Mouse (Mus musculus) intestine, embryonic 14.5 days (tissue): ENCODE measurements around the gene Clstn3. TPM values are rescaled to one million over a fixed set of nuclear protein-coding genes. Genes with fewer than 3 reads are reported as not detected.
"Not testable (repeated sequence)": the region's sequence is repeated elsewhere in the genome, so short reads cannot be mapped to it uniquely, and the experiment has no call there.

ENCODE experiments used
- ATAC-seq: fragments of 200-750 bp; cut with Nextera tagmentation; replicated peaks from 2 replicates; pipeline ENCODE4 v1.8.0; 2017; ENCODE audit warnings: low read depth, moderate number of reproducible peaks, moderate TSS enrichment, moderate library complexity; ENCODE audit not compliant: low FRiP score, low TSS enrichment
- DNase-seq: peaks from one replicate; pipeline ENCODE4 v3.0.0-alpha.2; 2018; ENCODE audit warnings: low spot score
- H3K27ac ChIP-seq: fragments of 300-500 bp; sonication (generic); 2 replicates; pipeline ENCODE4 v1.5.1; 2014; ENCODE audit warnings: low read depth, mild to moderate bottlenecking, control low read depth
- H3K27me3 ChIP-seq: fragments of 300-500 bp; sonication (generic); replicated peaks from 2 replicates; pipeline ENCODE4 v1.6.1; 2014; ENCODE audit warnings: low read length, control low read depth; ENCODE audit not compliant: control insufficient read depth, insufficient read depth
- H3K36me3 ChIP-seq: fragments of 300-500 bp; sonication (generic); 2 replicates; pipeline ENCODE4 v1.6.1; 2014; ENCODE audit warnings: low read length, control low read depth; ENCODE audit not compliant: control insufficient read depth, insufficient read depth
- H3K4me1 ChIP-seq: fragments of 300-500 bp; sonication (generic); replicated peaks from 2 replicates; pipeline ENCODE4 v1.6.1; 2014; ENCODE audit warnings: low read length, control low read depth, mixed read lengths; ENCODE audit not compliant: control insufficient read depth, insufficient read depth
- H3K4me2 ChIP-seq: fragments of 300-500 bp; sonication (generic); 2 replicates; pipeline ENCODE4 v1.6.1; 2014; ENCODE audit warnings: low read length
- H3K4me3 ChIP-seq: fragments of 300-500 bp; sonication (generic); 2 replicates; pipeline ENCODE4 v1.5.1; 2014; ENCODE audit warnings: low read depth, low read length, control low read depth, mixed read lengths
- H3K9ac ChIP-seq: fragments of 300-500 bp; sonication (generic); 2 replicates; pipeline ENCODE4 v1.6.1; 2014; ENCODE audit warnings: mild to moderate bottlenecking, low read length
- H3K9me3 ChIP-seq: fragments of 300-500 bp; sonication (generic); 2 replicates; pipeline ENCODE4 v1.6.1; 2016; ENCODE audit warnings: low read length, control low read depth; ENCODE audit not compliant: control insufficient read depth
- WGBS: fragments of 180-500 bp; shearing (Covaris S2); extraction: QIAGEN DNeasy Blood & Tissue Kit; methylation state at CpG from one replicate; pipeline ENCODE4 v1.1.7; 2014; 5-methylcytosine and 5-hydroxymethylcytosine counted together
- polyA plus RNA-seq: library from polyadenylated mRNA; unstranded; fragments of >200 nt; fragmentation: Nextera tagmentation; extraction: Ambion mirVana; gene quantifications from 2 replicates; pipeline ENCODE4 v1.2.1, GENCODE M21; 2014

Clstn3 gene
- polyA plus RNA-seq, 1 experiment from 2014 or later, result 4.7 TPM

DNA sequence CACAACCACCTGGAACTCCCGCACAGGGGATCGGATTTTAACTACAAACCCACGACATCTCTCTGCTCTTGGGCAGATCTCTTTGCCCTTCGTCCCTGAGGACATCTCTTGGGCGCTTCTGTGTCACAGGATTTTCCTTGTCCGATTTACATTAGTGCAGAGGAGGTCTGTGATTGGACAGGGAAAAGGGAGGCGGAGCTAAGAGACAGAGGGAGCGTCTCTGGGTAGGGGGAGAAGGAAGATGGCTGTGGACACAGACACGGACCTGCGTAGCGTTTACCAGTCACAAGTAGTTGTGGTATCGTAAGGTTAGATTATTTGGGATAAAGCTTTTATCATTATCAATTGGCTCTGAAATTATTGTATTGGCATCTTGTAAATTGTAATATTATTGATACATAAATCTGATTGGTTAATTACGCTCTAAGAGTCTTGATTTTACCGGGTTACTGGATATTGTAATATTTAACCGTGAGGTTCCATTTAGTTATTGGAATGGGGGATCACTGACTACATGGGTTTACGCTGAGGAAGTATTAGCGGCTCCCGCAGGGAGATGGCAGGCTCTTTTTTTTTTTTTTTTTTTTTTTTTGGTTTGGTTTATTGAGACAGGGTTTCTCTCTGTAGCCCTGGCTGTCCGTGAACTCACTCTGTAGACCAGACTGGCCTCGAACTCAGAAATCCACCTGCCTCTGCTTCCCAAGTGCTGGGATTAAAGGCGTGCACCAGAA is 21.0 kb upstream of the Clstn3 start:
- Histone ChIP-seq H3K4me1 (no peaks in the 10 kb centered on the region), H3K27ac (no peak overlapping the region), H3K4me2 (peak overlapping the region; percentile 33), H3K36me3 (no peaks in the 10 kb centered on the region), H3K4me3 (peak overlapping the region; percentile 2; the same call in 1 of the 2 replicates), H3K9ac (no peak overlapping the region), H3K9me3 (no peaks in the 10 kb centered on the region), H3K27me3 (no peaks in the 10 kb centered on the region)
- WGBS, result 31% methylated on average over 21 of the region's 21 CpGs
- no peak for DNase-seq
- 0 out of 2 replicates have a peak, but pooled peaks have one; percentile 58 for ATAC-seq

DNA sequence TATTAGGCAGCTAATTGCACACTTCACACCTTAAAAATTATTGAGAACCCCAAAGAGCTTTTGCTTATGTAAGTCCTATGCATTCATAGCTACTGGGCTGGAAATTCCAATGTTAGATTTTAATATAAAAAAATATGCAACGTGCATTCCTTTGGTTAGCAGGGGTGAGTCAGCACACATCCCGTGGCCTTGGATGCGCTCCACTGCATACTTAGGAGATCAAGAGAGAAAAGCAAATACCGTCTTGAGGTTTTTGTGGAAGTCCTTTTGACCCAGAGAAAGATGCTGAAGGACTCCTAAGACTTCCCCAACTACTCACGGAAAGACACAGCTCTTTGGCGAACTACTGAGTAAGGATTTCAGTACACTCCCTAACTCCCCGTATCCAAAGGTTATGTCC is 20.3 kb upstream of the Clstn3 start:
- Histone ChIP-seq H3K27me3 (no peaks in the 10 kb centered on the region), H3K27ac (no peak overlapping the region), H3K4me3 (no peak overlapping the region), H3K9ac (no peak overlapping the region), H3K36me3 (no peaks in the 10 kb centered on the region), H3K4me2 (peak overlapping the region; percentile 33), H3K4me1 (no peaks in the 10 kb centered on the region), H3K9me3 (no peaks in the 10 kb centered on the region)
- WGBS, result 78% methylated on average over 7 of the region's 7 CpGs
- no peak for ATAC-seq
- DNase-seq, result no peak

DNA sequence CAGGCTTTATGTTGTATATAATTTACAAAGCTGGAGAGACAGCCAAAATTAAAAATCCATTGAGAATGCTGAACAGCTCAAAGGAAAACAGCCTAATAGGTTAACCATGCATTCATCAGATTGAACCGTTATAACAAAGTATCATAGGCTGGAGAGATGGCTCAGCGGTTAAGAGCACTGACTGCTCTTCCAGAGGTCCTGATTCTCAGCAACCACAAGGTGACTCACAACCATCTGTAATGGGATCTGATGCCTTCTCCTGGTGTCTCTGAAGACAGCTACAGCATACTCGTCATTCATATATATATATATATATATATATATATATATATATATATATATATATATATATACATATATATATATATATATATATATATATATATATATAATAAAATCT is 19.2 kb upstream of the Clstn3 start:
- H3K27me3 ChIP-seq, ATAC-seq, H3K4me1 ChIP-seq, DNase-seq, H3K36me3 ChIP-seq, H3K27ac ChIP-seq, H3K9me3 ChIP-seq, H3K9ac ChIP-seq, H3K4me3 ChIP-seq, H3K4me2 ChIP-seq: not testable (repeated sequence)
- WGBS, result 90% methylated on average over 3 of the region's 3 CpGs

DNA sequence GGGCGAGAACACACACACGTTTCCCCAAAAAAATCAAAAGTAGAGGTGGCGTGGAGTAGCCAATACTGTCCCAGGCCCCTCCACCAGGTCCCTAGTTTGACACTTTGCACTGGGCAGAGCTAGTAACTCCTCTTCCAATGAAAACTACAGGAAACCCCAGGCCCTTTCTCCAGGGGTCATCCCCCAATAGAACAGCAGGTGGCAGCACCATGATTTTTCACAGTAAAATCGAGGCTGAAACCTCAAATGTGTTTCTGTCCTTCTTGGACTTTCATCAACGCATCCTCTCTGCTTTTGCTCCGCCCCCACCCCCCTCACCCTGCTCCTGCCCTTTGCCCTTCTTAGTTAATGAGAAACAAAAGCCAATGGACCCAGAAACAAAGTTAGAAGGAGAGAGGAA is 17.0 kb upstream of the Clstn3 start:
- H3K27ac ChIP-seq, result no peak overlapping the region
- H3K4me3 ChIP-seq, result no peak overlapping the region
- no peak overlapping the region for H3K9ac ChIP-seq
- H3K4me1 ChIP-seq, result no peaks in the 10 kb centered on the region
- DNase-seq (peak; percentile 86), ATAC-seq (0 out of 2 replicates have a peak, but pooled peaks have one; percentile 20)
- no peaks in the 10 kb centered on the region for H3K9me3 ChIP-seq
- 25% methylated on average over 6 of the region's 6 CpGs for WGBS
- no peaks in the 10 kb centered on the region for H3K27me3 ChIP-seq
- H3K36me3 ChIP-seq, result no peaks in the 10 kb centered on the region
- H3K4me2 ChIP-seq, result no peak overlapping the region

DNA sequence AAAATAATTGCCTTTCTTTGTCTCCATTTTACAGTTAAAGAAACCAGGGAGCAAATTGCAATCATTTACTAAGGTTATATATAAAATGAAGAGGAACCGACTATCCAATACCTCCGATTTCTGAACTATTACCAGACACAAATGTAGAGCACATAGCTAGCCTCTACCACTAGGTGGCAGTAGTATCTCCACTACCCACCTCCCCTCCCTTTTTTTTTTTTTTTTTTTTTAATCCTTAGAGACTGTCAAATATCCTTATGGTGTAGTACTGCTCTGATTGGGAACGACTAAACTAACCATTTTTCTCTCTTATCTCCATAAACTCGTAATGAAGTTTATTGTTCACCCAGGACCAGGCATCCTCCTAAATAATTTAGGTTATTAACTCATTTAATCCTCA is 15.7 kb upstream of the Clstn3 start:
- no peaks in the 10 kb centered on the region for H3K36me3 ChIP-seq
- H3K9ac ChIP-seq, result no peak overlapping the region
- ATAC-seq, result no peak
- H3K4me2 ChIP-seq, result no peak overlapping the region
- no peak for DNase-seq
- H3K9me3 ChIP-seq, result no peaks in the 10 kb centered on the region
- H3K27ac ChIP-seq, result no peak overlapping the region
- no peaks in the 10 kb centered on the region for H3K4me1 ChIP-seq
- H3K4me3 ChIP-seq, result no peak overlapping the region
- WGBS, result 66% methylated on average over 4 of the region's 4 CpGs
- H3K27me3 ChIP-seq, result no peaks in the 10 kb centered on the region

DNA sequence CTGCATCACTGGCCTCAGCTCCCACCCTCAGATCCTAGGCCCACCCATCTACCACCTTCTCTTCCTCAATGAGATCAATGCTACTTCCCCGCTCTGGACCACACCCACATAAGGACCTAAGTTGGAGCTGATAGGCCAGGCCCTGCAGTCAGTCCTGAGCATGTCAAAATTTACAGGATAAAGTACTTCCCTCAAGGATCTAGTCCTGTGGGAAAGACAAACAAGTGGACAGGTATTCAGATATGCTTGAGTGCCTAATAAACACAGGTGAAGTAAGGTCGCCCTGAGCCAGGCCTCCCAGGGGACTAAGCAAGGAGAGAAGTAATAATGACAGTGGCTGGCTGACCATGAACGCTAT is 15.0 kb upstream of the Clstn3 start:
- WGBS, result 85% methylated on average over 3 of the region's 3 CpGs
- Histone ChIP-seq H3K4me3 (no peak overlapping the region), H3K27me3 (no peaks in the 10 kb centered on the region), H3K9ac (no peak overlapping the region), H3K36me3 (no peaks in the 10 kb centered on the region), H3K4me1 (no peaks in the 10 kb centered on the region), H3K9me3 (no peaks in the 10 kb centered on the region), H3K4me2 (no peak overlapping the region), H3K27ac (no peak overlapping the region)
- no peak; the same call in 1 of the 2 replicates for ATAC-seq
- DNase-seq, result no peak

DNA sequence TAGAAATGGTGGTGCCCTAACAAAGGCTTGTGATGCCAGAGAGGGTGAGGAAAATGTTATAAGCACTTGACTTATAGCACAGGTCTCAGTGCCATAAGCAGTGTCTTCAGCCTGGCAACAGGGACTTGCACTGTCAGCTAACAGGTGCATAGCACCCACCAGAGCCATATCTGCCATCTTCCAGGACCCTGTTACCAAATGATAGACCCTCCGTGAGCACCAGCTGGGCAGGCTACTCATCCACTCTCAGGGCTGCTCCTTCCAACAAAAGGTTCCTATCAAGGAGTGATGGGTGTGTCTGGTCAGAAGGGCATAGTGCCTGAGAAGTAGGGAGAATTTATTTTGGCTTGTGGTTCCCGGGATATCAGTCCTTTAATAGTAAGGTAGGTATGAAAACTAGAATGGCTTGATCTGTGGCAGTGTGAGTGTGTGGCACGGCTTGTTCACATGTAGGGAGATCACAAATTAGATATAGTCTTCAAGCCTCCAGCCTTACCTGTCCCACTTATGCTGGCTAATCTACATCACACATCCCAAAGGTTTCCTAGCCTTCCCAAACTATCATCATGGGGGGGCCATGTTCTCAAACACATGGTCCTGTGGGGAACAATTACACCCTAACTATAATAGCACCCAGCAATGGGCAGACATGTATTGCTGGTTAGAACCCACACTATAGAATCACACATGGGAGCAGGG is 14.4 kb upstream of the Clstn3 start:
- Histone ChIP-seq H3K9ac (no peak overlapping the region), H3K4me3 (no peak overlapping the region), H3K4me1 (no peaks in the 10 kb centered on the region), H3K36me3 (no peaks in the 10 kb centered on the region), H3K27me3 (no peaks in the 10 kb centered on the region), H3K27ac (no peak overlapping the region), H3K4me2 (no peak overlapping the region), H3K9me3 (no peaks in the 10 kb centered on the region)
- ATAC-seq (no peak), DNase-seq (no peak)
- WGBS, result 92% methylated on average over 3 of the region's 3 CpGs

DNA sequence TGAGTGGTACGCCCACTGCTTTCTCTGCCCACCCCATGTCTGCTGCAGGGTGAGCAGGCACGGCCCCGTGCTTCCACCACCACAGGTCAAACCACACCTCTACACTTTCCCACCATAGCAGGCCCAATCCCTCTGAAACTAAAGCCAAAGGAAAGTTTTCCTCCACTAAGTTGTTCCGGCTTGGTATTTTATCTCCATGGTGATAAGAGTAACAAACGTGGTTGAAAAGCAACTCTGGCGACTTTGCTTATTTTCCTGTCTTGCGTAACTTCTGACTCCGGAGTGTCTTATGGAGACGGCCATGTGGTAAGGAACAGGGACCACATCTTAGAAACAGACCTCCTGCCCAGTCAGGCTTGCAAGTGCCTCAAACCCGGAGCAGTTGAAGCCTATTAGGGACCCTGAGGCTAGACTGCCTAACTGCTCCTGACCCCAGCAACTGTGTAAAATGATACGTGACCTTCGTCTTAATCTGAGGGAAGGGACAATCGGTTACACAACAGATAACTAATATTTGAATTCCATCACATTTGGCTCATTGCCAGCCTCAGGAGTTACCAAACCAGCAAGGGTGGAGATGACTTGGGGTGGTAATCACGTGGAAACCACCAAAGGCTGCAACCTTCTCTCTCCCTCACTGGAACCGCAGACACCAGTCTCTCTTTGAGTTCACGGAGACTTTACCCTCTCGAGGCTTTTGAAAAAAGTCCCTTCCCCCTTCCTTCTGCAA is 13.5 kb upstream of the Clstn3 start:
- Histone ChIP-seq H3K4me2 (no peak overlapping the region), H3K27ac (no peak overlapping the region), H3K27me3 (no peaks in the 10 kb centered on the region), H3K4me3 (no peak overlapping the region), H3K36me3 (no peaks in the 10 kb centered on the region), H3K9ac (no peak overlapping the region), H3K4me1 (no peaks in the 10 kb centered on the region), H3K9me3 (no peaks in the 10 kb centered on the region)
- peak; percentile 72 for DNase-seq
- ATAC-seq, result peak; percentile 29
- WGBS, result 46% methylated on average over 17 of the region's 17 CpGs
